Mouse (Mus musculus) forebrain, postnatal 0 days (tissue): ENCODE results near the gene Gm11168. TPM values are rescaled to one million over a fixed set of nuclear protein-coding genes. Genes with fewer than 3 reads are reported as not detected.
"Not testable (repeated sequence)": the region's sequence is repeated elsewhere in the genome, so short reads cannot be mapped to it uniquely, and the experiment has no call there.

Experiments
- ATAC-seq: fragments of 200-750 bp; cut with Nextera tagmentation; 2 replicates; pipeline ENCODE4 v1.8.0; 2017; ENCODE audit warnings: mild to moderate bottlenecking, moderate library complexity
- DNase-seq: peaks from one replicate; pipeline ENCODE4 v3.0.0-alpha.2; 2015
- H3K27ac ChIP-seq: fragments of 300-500 bp; sonication (generic); 2 replicates; pipeline ENCODE4 v1.5.1; 2014; ENCODE audit warnings: low read depth, mild to moderate bottlenecking, antibody characterized with exemption, low read length, moderate library complexity, mixed read lengths
- H3K27me3 ChIP-seq: fragments of 300-500 bp; sonication (generic); 2 replicates; pipeline ENCODE4 v1.6.1; 2014; ENCODE audit warnings: mild to moderate bottlenecking, low read length, mixed read lengths; ENCODE audit not compliant: insufficient read depth
- H3K36me3 ChIP-seq: fragments of 300-500 bp; sonication (generic); 2 replicates; pipeline ENCODE4 v1.6.1; 2014; ENCODE audit warnings: mild to moderate bottlenecking, moderate library complexity; ENCODE audit not compliant: insufficient read depth
- H3K4me1 ChIP-seq: fragments of 300-500 bp; sonication (generic); 2 replicates; pipeline ENCODE4 v1.6.1; 2014; ENCODE audit warnings: antibody characterized with exemption; ENCODE audit not compliant: insufficient read depth
- H3K4me2 ChIP-seq: fragments of 300-500 bp; sonication (generic); 2 replicates; pipeline ENCODE4 v1.6.1; 2014; ENCODE audit warnings: low read depth, mild to moderate bottlenecking, moderate library complexity
- H3K4me3 ChIP-seq: fragments of 300-500 bp; sonication (generic); 2 replicates; pipeline ENCODE4 v1.5.1; 2014; ENCODE audit warnings: low read depth, low read length, mixed read lengths
- H3K9ac ChIP-seq: fragments of 300-500 bp; sonication (generic); 2 replicates; pipeline ENCODE4 v1.6.1; 2014; ENCODE audit warnings: mild to moderate bottlenecking
- H3K9me3 ChIP-seq: fragments of 300-500 bp; sonication (generic); 2 replicates; pipeline ENCODE4 v1.6.1; 2016; ENCODE audit warnings: low read length
- WGBS: fragments of 180-500 bp; shearing (Covaris S2); extraction: QIAGEN DNeasy Blood & Tissue Kit; methylation state at CpG from one replicate; pipeline ENCODE4 v1.1.7; 2014; 5-methylcytosine and 5-hydroxymethylcytosine counted together
- polyA plus RNA-seq: library from polyadenylated mRNA; unstranded; fragments of >200 nt; fragmentation: Nextera tagmentation; extraction: Ambion mirVana; gene quantifications from 2 replicates; pipeline ENCODE4 v1.2.1, GENCODE M21; 2015
- total RNA-seq: library from RNA; depleted of rRNA; stranded (reverse); fragments of >200 nt; gene quantifications from 2 replicates; pipeline ENCODE4 v1.2.3, GENCODE M21; 2014

Gene Gm11168
- total and polyA plus RNA-seq, 2 experiments from 2014 or later = not detected

GRCm38 (mm10) chr9:3025653-3026052, 22.5 kb downstream of the Gm11168 start:
- WGBS = 72% methylated on average over 4 of the region's 6 CpGs
- not testable (repeated sequence) for H3K4me2 ChIP-seq, H3K27ac ChIP-seq, H3K27me3 ChIP-seq, H3K36me3 ChIP-seq, H3K9me3 ChIP-seq, H3K9ac ChIP-seq, H3K4me3 ChIP-seq, H3K4me1 ChIP-seq, ATAC-seq, DNase-seq

DNA sequence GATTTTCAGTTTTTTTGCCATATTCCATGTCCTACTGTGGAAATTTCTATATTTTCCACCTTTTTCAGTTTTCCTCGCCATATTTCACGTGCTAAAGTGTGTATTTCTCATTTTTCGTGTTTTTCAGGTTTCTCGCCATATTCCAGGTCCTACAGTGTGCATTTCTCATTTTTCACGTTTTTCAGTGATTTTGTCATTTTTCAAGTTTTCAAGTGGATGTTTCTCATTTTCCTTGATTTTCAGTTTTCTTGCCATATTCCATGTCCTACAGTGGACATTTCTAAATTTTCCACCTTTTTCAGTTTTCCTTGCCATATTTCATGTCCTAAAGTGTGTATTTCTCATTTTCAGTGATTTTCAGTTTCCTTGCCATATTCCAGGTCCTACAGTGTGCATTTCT, 23.0 kb downstream of the Gm11168 start:
- H3K4me3 ChIP-seq, H3K27ac ChIP-seq, H3K9me3 ChIP-seq, H3K36me3 ChIP-seq, H3K27me3 ChIP-seq, H3K4me1 ChIP-seq, H3K4me2 ChIP-seq, ATAC-seq, H3K9ac ChIP-seq, DNase-seq: not testable (repeated sequence)
- WGBS = 81% methylated on average over 5 of the region's 5 CpGs

DNA sequence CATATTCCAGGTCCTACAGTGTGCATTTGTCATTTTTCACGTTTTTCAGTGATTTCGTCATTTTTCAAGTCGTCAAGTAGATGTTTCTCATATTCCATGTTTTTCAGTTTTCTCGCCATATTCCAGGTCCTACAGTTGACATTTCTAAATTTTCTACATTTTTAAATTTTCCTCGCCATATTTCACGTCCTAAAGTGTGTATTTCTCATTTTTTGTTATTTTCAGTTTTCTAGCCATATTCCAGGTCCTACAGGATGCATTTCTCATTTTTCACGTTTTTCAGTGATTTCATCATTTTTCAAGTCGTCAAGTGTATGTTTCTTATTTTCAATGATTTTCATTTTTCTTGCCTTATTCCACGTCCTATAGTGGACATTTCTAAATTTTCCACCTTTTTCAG, 23.6 kb downstream of the Gm11168 start:
- WGBS = 71% methylated on average over 9 of the region's 9 CpGs
- not testable (repeated sequence) for ATAC-seq, H3K4me1 ChIP-seq, H3K4me3 ChIP-seq, H3K9ac ChIP-seq, H3K27ac ChIP-seq, H3K36me3 ChIP-seq, H3K27me3 ChIP-seq, H3K4me2 ChIP-seq, H3K9me3 ChIP-seq, DNase-seq

DNA sequence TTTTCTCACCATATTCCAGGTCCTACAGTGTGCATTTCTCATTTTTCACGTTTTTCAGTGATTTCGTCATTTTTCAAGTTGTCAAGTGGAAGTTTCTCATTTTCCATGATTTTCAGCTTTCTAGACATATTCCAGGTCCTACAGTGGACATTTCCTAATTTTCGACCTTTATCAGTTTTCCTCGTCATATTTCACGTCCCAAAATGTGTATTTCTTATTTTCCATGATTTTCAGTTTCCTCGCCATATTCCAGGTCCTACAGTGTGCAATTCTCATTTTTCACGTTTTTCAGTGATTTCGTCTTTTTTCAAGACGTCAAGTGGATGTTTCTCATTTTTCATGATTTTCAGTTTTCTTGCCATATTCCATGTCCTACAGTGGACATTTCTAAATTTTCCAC, 24.1 kb downstream of the Gm11168 start:
- not testable (repeated sequence) for H3K9me3 ChIP-seq, H3K4me1 ChIP-seq, H3K27me3 ChIP-seq, H3K4me3 ChIP-seq, H3K27ac ChIP-seq, H3K4me2 ChIP-seq, H3K9ac ChIP-seq, H3K36me3 ChIP-seq
- 76% methylated on average over 9 of the region's 9 CpGs for WGBS
- DNase-seq (peak; percentile 52), ATAC-seq (0 out of 2 replicates have a peak, but pooled peaks have one; percentile 7)

GRCm38 (mm10) chr9:3029276-3030000, 26.3 kb downstream of the Gm11168 start:
- not testable (repeated sequence) for H3K4me3 ChIP-seq, H3K27ac ChIP-seq, H3K9ac ChIP-seq, H3K4me1 ChIP-seq, H3K9me3 ChIP-seq, ATAC-seq, H3K36me3 ChIP-seq, DNase-seq, H3K4me2 ChIP-seq, H3K27me3 ChIP-seq
- 70% methylated on average over 11 of the region's 16 CpGs for WGBS

- 69% methylated on average over 2 of the region's 10 CpGs for WGBS
- not testable (repeated sequence) for H3K36me3 ChIP-seq, H3K4me3 ChIP-seq, H3K4me2 ChIP-seq, H3K9me3 ChIP-seq, H3K4me1 ChIP-seq, H3K9ac ChIP-seq, H3K27me3 ChIP-seq, H3K27ac ChIP-seq
- 0 out of 2 replicates have a peak, but pooled peaks have one; percentile 28 for ATAC-seq
- DNase-seq = peak; percentile 91
Observed at GRCm38 (mm10) chr9:3030677-3031318, 27.7 kb downstream of the Gm11168 start.

DNA sequence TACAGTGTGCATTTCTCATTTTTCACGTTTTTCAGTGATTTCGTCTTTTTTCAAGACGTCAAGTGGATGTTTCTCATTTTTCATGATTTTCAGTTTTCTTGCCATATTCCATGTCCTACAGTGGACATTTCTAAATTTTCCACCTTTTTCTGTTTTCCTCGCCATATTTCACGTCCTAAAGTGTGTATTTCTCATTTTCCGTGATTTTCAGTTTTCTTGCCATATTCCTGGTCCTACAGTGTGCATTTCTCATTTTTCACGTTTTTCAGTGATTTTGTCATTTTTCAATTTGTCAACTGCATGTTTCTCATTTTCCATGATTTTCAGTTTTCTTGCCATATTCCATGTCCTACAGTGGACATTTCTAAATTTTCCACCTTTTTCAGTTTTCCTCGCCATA, 31.2 kb downstream of the Gm11168 start, which contains the start of gene Gm17535:
Gene Gm17535 (plus strand): TSS at position 301 of the 400 bp plus-strand sequence.
- not testable (repeated sequence) for H3K4me1 ChIP-seq, DNase-seq, H3K9me3 ChIP-seq, H3K27me3 ChIP-seq, ATAC-seq, H3K27ac ChIP-seq, H3K36me3 ChIP-seq, H3K4me3 ChIP-seq, H3K9ac ChIP-seq, H3K4me2 ChIP-seq
- no CpG with 5 or more reads among the region's 8 CpGs for WGBS

DNA sequence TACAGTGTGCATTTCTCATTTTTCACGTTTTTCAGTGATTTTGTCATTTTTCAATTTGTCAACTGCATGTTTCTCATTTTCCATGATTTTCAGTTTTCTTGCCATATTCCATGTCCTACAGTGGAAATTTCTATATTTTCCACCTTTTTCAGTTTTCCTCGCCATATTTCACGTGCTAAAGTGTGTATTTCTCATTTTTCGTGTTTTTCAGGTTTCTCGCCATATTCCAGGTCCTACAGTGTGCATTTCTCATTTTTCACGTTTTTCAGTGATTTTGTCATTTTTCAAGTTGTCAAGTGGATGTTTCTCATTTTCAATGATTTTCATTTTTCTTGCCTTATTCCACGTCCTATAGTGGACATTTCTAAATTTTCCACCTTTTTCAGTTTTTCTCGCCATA, 33.4 kb downstream of the Gm11168 start, which contains the start of gene Gm10715:
Gene Gm10715 (plus strand): TSS at position 301 of the 400 bp plus-strand sequence.
- not testable (repeated sequence) for H3K4me2 ChIP-seq, H3K4me1 ChIP-seq, H3K27me3 ChIP-seq, H3K9me3 ChIP-seq, H3K27ac ChIP-seq, DNase-seq, ATAC-seq, H3K36me3 ChIP-seq, H3K9ac ChIP-seq, H3K4me3 ChIP-seq
- 85% methylated on average over 6 of the region's 8 CpGs for WGBS

GRCm38 (mm10) chr9:3038161-3038560, 35.0 kb downstream of the Gm11168 start:
- H3K27me3 ChIP-seq, H3K9me3 ChIP-seq, H3K4me3 ChIP-seq, H3K4me1 ChIP-seq, H3K36me3 ChIP-seq, H3K9ac ChIP-seq, ATAC-seq, H3K4me2 ChIP-seq, H3K27ac ChIP-seq: not testable (repeated sequence)
- WGBS = 65% methylated on average over 4 of the region's 4 CpGs
- peak; percentile 1 for DNase-seq
